Mouse (Mus musculus) liver, embryonic 15.5 days (tissue): ENCODE data around the gene Exoc3. TPM values are rescaled to one million over a fixed set of nuclear protein-coding genes. Genes with fewer than 3 reads are reported as not detected.

Experiments
- ATAC-seq: fragments of 200-750 bp; cut with Nextera tagmentation; 2 replicates; pipeline ENCODE4 v1.8.0; 2017; ENCODE audit warnings: moderate number of reproducible peaks, mild to moderate bottlenecking, moderate library complexity; ENCODE audit not compliant: insufficient read depth
- H3K27ac ChIP-seq: fragments of 300-500 bp; sonication (generic); replicated peaks from 2 replicates; pipeline ENCODE4 v1.5.1; 2015; ENCODE audit warnings: mild to moderate bottlenecking, inconsistent platforms
- H3K27me3 ChIP-seq: fragments of 300-500 bp; sonication (generic); 2 replicates; pipeline ENCODE4 v1.6.1; 2015; ENCODE audit warnings: mild to moderate bottlenecking, inconsistent platforms
- H3K36me3 ChIP-seq: fragments of 300-500 bp; sonication (generic); replicated peaks from 2 replicates; pipeline ENCODE4 v1.6.1; 2015; ENCODE audit warnings: moderate library complexity, mild to moderate bottlenecking, inconsistent platforms
- H3K4me1 ChIP-seq: fragments of 300-500 bp; sonication (generic); replicated peaks from 2 replicates; pipeline ENCODE4 v1.6.1; 2015; ENCODE audit warnings: inconsistent platforms
- H3K4me2 ChIP-seq: fragments of 300-500 bp; sonication (generic); 2 replicates; pipeline ENCODE4 v1.6.1; 2015; ENCODE audit warnings: moderate library complexity, mild to moderate bottlenecking, inconsistent platforms
- H3K4me3 ChIP-seq: fragments of 300-500 bp; sonication (generic); replicated peaks from 2 replicates; pipeline ENCODE4 v1.5.1; 2015; ENCODE audit warnings: mild to moderate bottlenecking, inconsistent platforms
- H3K9ac ChIP-seq: fragments of 300-500 bp; sonication (generic); 2 replicates; pipeline ENCODE4 v1.6.1; 2015; ENCODE audit warnings: moderate library complexity, mild to moderate bottlenecking, inconsistent platforms
- H3K9me3 ChIP-seq: fragments of 300-500 bp; sonication (generic); replicated peaks from 2 replicates; pipeline ENCODE4 v1.6.1; 2016; ENCODE audit warnings: inconsistent platforms
- WGBS: fragments of 180-500 bp; shearing (Covaris S2); methylation state at CpG from one replicate; pipeline ENCODE4 v1.1.7; 2015; ENCODE audit warnings: mixed read lengths; ENCODE audit not compliant: insufficient replicate concordance; 5-methylcytosine and 5-hydroxymethylcytosine counted together
- polyA plus RNA-seq: library from polyadenylated mRNA; unstranded; fragments of >200 nt; fragmentation: Nextera tagmentation; extraction: Ambion mirVana; gene quantifications from 2 replicates; pipeline ENCODE4 v1.2.1, GENCODE M21; 2015

Gene Exoc3
- polyA plus RNA-seq, 1 experiment from 2014 or later = 23.7 TPM

- H3K4me3 ChIP-seq = no peak overlapping the region
- ATAC-seq = no peak
- 54% methylated on average over 7 of the region's 7 CpGs for WGBS
- no peaks in the 10 kb centered on the region for H3K36me3 ChIP-seq
- no peaks in the 10 kb centered on the region for H3K27me3 ChIP-seq
- H3K9ac ChIP-seq = no peak overlapping the region
- no peak overlapping the region for H3K4me2 ChIP-seq
- H3K9me3 ChIP-seq = no peaks in the 10 kb centered on the region
- no peaks in the 10 kb centered on the region for H3K4me1 ChIP-seq
- H3K27ac ChIP-seq = no peak overlapping the region
Observed at GRCm38 (mm10) chr13:74138906-74139647, 69.5 kb downstream of the Exoc3 start.

GRCm38 (mm10) chr13:74129909-74130308, 78.6 kb downstream of the Exoc3 start:
- Histone ChIP-seq H3K4me3 (no peak overlapping the region), H3K4me1 (no peaks in the 10 kb centered on the region), H3K36me3 (no peaks in the 10 kb centered on the region), H3K4me2 (no peak overlapping the region), H3K27ac (no peak overlapping the region), H3K9me3 (no peaks in the 10 kb centered on the region), H3K9ac (no peak overlapping the region), H3K27me3 (no peaks in the 10 kb centered on the region; the same call in 1 of the 2 replicates)
- no peak for ATAC-seq
- WGBS = 79% methylated on average over 6 of the region's 6 CpGs

GRCm38 (mm10) chr13:74127571-74127970, 81.0 kb downstream of the Exoc3 start:
- ATAC-seq = no peak
- no peaks in the 10 kb centered on the region for H3K9me3 ChIP-seq
- H3K4me3 ChIP-seq = no peak overlapping the region

GRCm38 (mm10) chr13:74122632-74123031, 85.9 kb downstream of the Exoc3 start:
- Histone ChIP-seq H3K9me3 (no peaks in the 10 kb centered on the region), H3K9ac (no peak overlapping the region), H3K4me1 (peaks cover 6% of the 10 kb centered on the region; the same call in 1 of the 2 replicates), H3K27me3 (peaks cover 50% of the 10 kb centered on the region), H3K27ac (no peak overlapping the region), H3K4me3 (no peak overlapping the region), H3K36me3 (no peaks in the 10 kb centered on the region), H3K4me2 (no peak overlapping the region)
- ATAC-seq = no peak
- WGBS = 61% methylated on average over 3 of the region's 3 CpGs

More at GRCm38 (mm10) chr13:74127571-74127970, 81.0 kb downstream of the Exoc3 start:
- no peaks in the 10 kb centered on the region for H3K36me3 ChIP-seq
- no peaks in the 10 kb centered on the region for H3K4me1 ChIP-seq
- H3K9ac ChIP-seq = no peak overlapping the region
- WGBS = 63% methylated on average over 7 of the region's 7 CpGs
- peaks cover 11% of the 10 kb centered on the region for H3K27me3 ChIP-seq
- H3K4me2 ChIP-seq = no peak overlapping the region
- H3K27ac ChIP-seq = no peak overlapping the region

GRCm38 (mm10) chr13:74121795-74122330, 86.7 kb downstream of the Exoc3 start:
- H3K4me3 ChIP-seq = no peak overlapping the region
- peaks cover 6% of the 10 kb centered on the region; the same call in 1 of the 2 replicates for H3K4me1 ChIP-seq
- WGBS = 25% methylated on average over 14 of the region's 14 CpGs
- H3K27ac ChIP-seq = no peak overlapping the region
- H3K4me2 ChIP-seq = no peak overlapping the region
- no peaks in the 10 kb centered on the region for H3K36me3 ChIP-seq
- no peak overlapping the region for H3K9ac ChIP-seq
- H3K9me3 ChIP-seq = no peaks in the 10 kb centered on the region
- peaks cover 50% of the 10 kb centered on the region for H3K27me3 ChIP-seq
- ATAC-seq = no peak

- Histone ChIP-seq H3K36me3 (no peaks in the 10 kb centered on the region), H3K27ac (no peak within 1 kb of the TSS), H3K9ac (no peak within 1 kb of the TSS), H3K4me3 (peak within 1 kb of the TSS; percentile 14; the same call in 1 of the 2 replicates), H3K4me1 (peaks cover 6% of the 10 kb centered on the region; the same call in 1 of the 2 replicates), H3K27me3 (peaks cover 50% of the 10 kb centered on the region), H3K9me3 (no peaks in the 10 kb centered on the region), H3K4me2 (peak within 1 kb of the TSS; percentile 52)
- WGBS = 2% methylated on average over 35 of the region's 35 CpGs
- ATAC-seq = 0 out of 2 replicates have a peak, but pooled peaks have one; percentile 25
Observed at GRCm38 (mm10) chr13:74121141-74121602, 87.4 kb downstream of the Exoc3 start, which contains the start of gene Slc9a3. Gene Slc9a3, plus strand, starts transcription at chr13:74121457.

Other genes with a start within 250 kb of the Exoc3 start
- not detected in 2 replicates for gene Zdhhc11, start 244.9 kb downstream of the Exoc3 start, polyA plus RNA-seq
- gene Tppp, start 199.3 kb downstream of the Exoc3 start, polyA plus RNA-seq = 0.32 and 0.40 TPM in 2 replicates
- 6.8 and 7.2 TPM in 2 replicates for gene Cep72, start 146.4 kb downstream of the Exoc3 start, polyA plus RNA-seq
- gene Slc9a3, start 87.3 kb downstream of the Exoc3 start, polyA plus RNA-seq = not detected in 2 replicates
- gene Ahrr, start 83.6 kb upstream of the Exoc3 start, polyA plus RNA-seq = 0.03 and 0.61 TPM in 2 replicates
- 65.9 and 69.8 TPM in 2 replicates for gene Pdcd6, start 108.8 kb upstream of the Exoc3 start, polyA plus RNA-seq
- gene Sdha, start 141.5 kb upstream of the Exoc3 start, polyA plus RNA-seq = 151 and 167 TPM in 2 replicates
- gene Ccdc127, start 141.6 kb upstream of the Exoc3 start, polyA plus RNA-seq = 17.2 and 18.4 TPM in 2 replicates
- not detected in 2 replicates for gene Lrrc14b, start 155.3 kb upstream of the Exoc3 start, polyA plus RNA-seq
- 0.79 and 0.85 TPM in 2 replicates for gene Zfp72, start 182.1 kb upstream of the Exoc3 start, polyA plus RNA-seq
- gene Ftl1-ps1, start 191.0 kb upstream of the Exoc3 start, polyA plus RNA-seq = 70.4 and 106 TPM in 2 replicates